Comparison of ENCODE assay signal across 7 mouse cellular contexts in genomic region chr3:38888111-38888510, GRCm38 (mm10). TPM values are rescaled to one million over a fixed set of nuclear protein-coding genes. Genes with fewer than 3 reads are reported as not detected.
DNase-seq lines count a peak whose midpoint lies in the region; ATAC-seq lines count a peak whose summit lies in the region.

No protein-coding gene starts in this region.

- H3K4me1 ChIP-seq in hindbrain, embryonic 13.5 days (replicated peaks): peaks cover 71% of the 10 kb centered on the region

- DNase-seq in adrenal gland, adult 2 months: peak; percentile 84
- peak; percentile 91 to 94 for DNase-seq in cerebellum, postnatal 14 days
- DNase-seq in frontal cortex, postnatal 25 days (ENCODE audit: low spot score in 2 of 2): peak; percentile 83 to 89
- DNase-seq in layer of hippocampus, postnatal 36 days: peak; percentile 87
- peak; percentile 56 for DNase-seq in lung, postnatal 25 days (ENCODE audit: low spot score)
- DNase-seq in right cerebral cortex, postnatal 25 days: peak; percentile 88

- peak overlapping the region; percentile 92 for H3K4me2 ChIP-seq in hindbrain, embryonic 13.5 days

- H3K36me3 ChIP-seq in hindbrain, embryonic 13.5 days: peaks cover 28% of the 10 kb centered on the region

- H3K27me3 ChIP-seq in hindbrain, embryonic 13.5 days: no peaks in the 10 kb centered on the region

- ATAC-seq in hindbrain, embryonic 13.5 days (ENCODE audit: low FRiP score): 0 out of 2 replicates have a peak, but pooled peaks have one; percentile 1

- WGBS in hindbrain, embryonic 13.5 days: 13% methylated on average over 24 of the region's 24 CpGs

- peak overlapping the region; percentile 80 for H3K4me3 ChIP-seq in hindbrain, embryonic 13.5 days

- no peaks in the 10 kb centered on the region for H3K9me3 ChIP-seq in hindbrain, embryonic 13.5 days

- H3K9ac ChIP-seq in hindbrain, embryonic 13.5 days: peak overlapping the region; percentile 91

- peak overlapping the region; percentile 96 for H3K27ac ChIP-seq in hindbrain, embryonic 13.5 days

RNA-seq across cellular contexts. Expression of gene Fat4, which starts 1.4 kb away (rescaled TPM):
- 10 to 100 TPM; 12.1 to 16.8 TPM for total RNA-seq in adrenal gland, adult 2 months (2021)
- 2.6 and 4.5 TPM in 2 replicates for polyA plus RNA-seq in adrenal gland, adult 2 months (2012; rRNA removed)
- 9.9 and 10.0 TPM in 2 replicates for polyA plus RNA-seq in hindbrain, embryonic 13.5 days (2015; fragmentation: Nextera tagmentation; extraction: Ambion mirVana)
- 10 to 100 TPM; 28.4 to 35.2 TPM for total RNA-seq in layer of hippocampus, postnatal 36 days (2021)

Comparison
In these comparisons a context has a peak if more than half of its experiments do, and no peak if none do; other contexts are left out.
1. Peak in every context shown above with its lines: DNase-seq, ATAC-seq, H3K4me3 ChIP-seq and H3K27ac ChIP-seq.